Mouse (Mus musculus): ENCODE results near the gene Sap30. TPM values are rescaled to one million over a fixed set of nuclear protein-coding genes. Genes with fewer than 3 reads are reported as not detected.

Gene Sap30
- total RNA-seq (2023) = 11.7 to 13.3 TPM (median 12.8 TPM) in 4 replicates

GRCm38 (mm10) chr8:57487441-57488155 lies at the start of gene Sap30:
Gene Sap30, minus strand, starts transcription at chr8:57487860.

DNA sequence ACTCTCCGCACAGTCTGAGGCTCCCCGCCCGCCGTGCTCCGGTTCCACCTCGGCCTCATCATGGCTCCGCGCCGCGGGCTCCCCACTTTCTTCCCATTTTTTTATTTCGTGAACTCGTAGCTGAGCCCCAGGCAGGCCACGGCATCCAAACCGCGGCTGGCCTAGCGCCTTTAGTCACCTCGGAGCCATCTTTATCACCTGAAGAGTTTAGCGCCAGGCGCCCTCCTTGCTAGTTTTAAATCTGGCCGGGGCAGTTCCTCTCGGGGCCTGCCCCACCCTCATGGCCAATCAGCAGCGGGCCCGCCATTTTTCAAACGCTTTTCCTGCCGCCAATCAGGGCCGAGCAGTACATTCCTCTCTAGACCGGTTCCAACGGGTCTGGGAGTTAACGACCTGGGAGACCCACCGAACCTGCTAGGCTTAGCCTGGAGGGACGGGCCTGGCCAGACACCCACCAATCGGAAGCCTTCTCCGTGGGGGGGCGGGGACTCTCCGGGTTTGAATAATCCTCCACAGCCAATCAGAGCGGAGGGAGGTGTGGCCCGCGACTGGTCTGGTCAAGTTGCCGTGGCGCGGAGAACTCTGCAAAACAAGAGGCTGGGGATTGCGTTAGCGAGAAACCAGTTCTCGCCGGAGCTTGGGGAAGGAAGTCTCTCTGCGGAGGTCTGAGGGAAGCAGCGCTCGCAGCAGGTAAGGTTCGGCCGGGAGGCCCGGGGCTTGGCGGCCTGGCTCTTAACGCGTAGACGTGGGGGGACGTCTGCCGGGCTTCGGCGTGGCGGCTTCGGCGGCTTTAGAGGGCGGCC lies 23.9 kb upstream of the Sap30 start, which contains the start of gene Hmgb2:
Hmgb2 (plus strand) TSS at position 592 of the 803 bp plus-strand sequence.

DNA sequence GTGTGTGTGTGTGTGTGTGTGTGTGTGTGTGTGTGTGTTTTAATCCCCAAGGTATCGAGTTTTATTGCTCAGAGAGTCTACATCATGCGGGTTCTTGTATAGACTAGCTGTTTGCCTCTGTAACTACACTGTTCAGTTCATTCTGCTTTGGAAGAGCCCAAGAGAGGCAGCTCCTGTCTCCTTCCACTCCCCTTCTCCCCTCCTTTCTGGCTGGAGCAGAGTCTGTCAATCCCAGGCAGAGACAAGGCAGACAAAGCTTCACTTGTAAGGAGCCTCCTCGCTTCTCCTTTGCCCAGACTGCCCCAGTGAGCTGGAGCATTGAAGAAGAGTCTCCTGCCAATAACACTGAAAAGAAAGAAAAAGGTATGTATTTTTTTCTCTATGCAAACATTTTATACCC lies 31.9 kb downstream of the Sap30 start, which contains the start of gene Scrg1:
Scrg1 (plus strand) TSS at position 159 of the 400 bp plus-strand sequence.

Other genes starting within 250 kb of the Sap30 start
- gene Hand2, start 166.9 kb downstream of the Sap30 start, total RNA-seq (2023) = not detected in 4 replicates
- gene Scrg1, start 31.9 kb downstream of the Sap30 start, total RNA-seq (2023) = not detected in 4 replicates
- 176 to 210 TPM (median 188 TPM) in 4 replicates for gene Hmgb2, start 24.0 kb upstream of the Sap30 start, total RNA-seq (2023)
- 12.7 to 14.2 TPM (median 13.3 TPM) in 4 replicates for gene Galnt7, start 165.2 kb upstream of the Sap30 start, total RNA-seq (2023)

Measured in B cell, adult 62 days (primary cell).